Mouse (Mus musculus) liver, postnatal 0 days (tissue): Measurements from ENCODE around the gene Haus4. TPM values are rescaled to one million over a fixed set of nuclear protein-coding genes. Genes with fewer than 3 reads are reported as not detected.
A peak's percentile ranks its signal among the peaks of the same experiment; 100 is the strongest.

Source experiments
- ATAC-seq: fragments of 200-750 bp; cut with Nextera tagmentation; 2 replicates; pipeline ENCODE4 v1.8.0; 2017; ENCODE audit warnings: mild to moderate bottlenecking, moderate library complexity
- DNase-seq: peaks from one replicate; pipeline ENCODE4 v3.0.0-alpha.2; 2016
- H3K27ac ChIP-seq: fragments of 300-500 bp; sonication (generic); 2 replicates; pipeline ENCODE4 v1.5.1; 2014; ENCODE audit warnings: antibody characterized with exemption, moderate library complexity, mild to moderate bottlenecking, low read depth
- H3K27me3 ChIP-seq: fragments of 300-500 bp; sonication (generic); 2 replicates; pipeline ENCODE4 v1.6.1; 2014; ENCODE audit warnings: low read length, control low read depth, mixed read lengths; ENCODE audit not compliant: insufficient read depth
- H3K36me3 ChIP-seq: fragments of 300-500 bp; sonication (generic); replicated peaks from 2 replicates; pipeline ENCODE4 v1.6.1; 2014; ENCODE audit warnings: mild to moderate bottlenecking, control low read depth, low read length, moderate library complexity, mixed read lengths; ENCODE audit not compliant: insufficient read depth
- H3K4me1 ChIP-seq: fragments of 300-500 bp; sonication (generic); 2 replicates; pipeline ENCODE4 v1.6.1; 2014; ENCODE audit warnings: antibody characterized with exemption, mild to moderate bottlenecking, control low read depth; ENCODE audit not compliant: insufficient read depth
- H3K4me2 ChIP-seq: fragments of 300-500 bp; sonication (generic); 2 replicates; pipeline ENCODE4 v1.6.1; 2014; ENCODE audit warnings: low read depth, mild to moderate bottlenecking, low read length, moderate library complexity, mixed read lengths
- H3K4me3 ChIP-seq: fragments of 300-500 bp; sonication (generic); 2 replicates; pipeline ENCODE4 v1.5.1; 2014; ENCODE audit warnings: low read depth, low read length
- H3K9ac ChIP-seq: fragments of 300-500 bp; sonication (generic); replicated peaks from 2 replicates; pipeline ENCODE4 v1.6.1; 2014; ENCODE audit warnings: mild to moderate bottlenecking, moderate library complexity
- H3K9me3 ChIP-seq: fragments of 300-500 bp; sonication (generic); 2 replicates; pipeline ENCODE4 v1.6.1; 2016; ENCODE audit warnings: mild to moderate bottlenecking, control low read depth, low read length, mixed read lengths
- CTCF ChIP-seq: sonication (generic); IDR thresholded peaks from 2 replicates; pipeline ENCODE4 v1.5.1; 2016; ENCODE audit warnings: antibody characterized with exemption, low read depth
- EP300 ChIP-seq: IDR thresholded peaks from 2 replicates; pipeline ENCODE4 v1.6.1; 2016; ENCODE audit warnings: antibody characterized with exemption, low read depth, mild to moderate bottlenecking
- WGBS: fragments of 180-500 bp; shearing (Covaris S2); extraction: QIAGEN DNeasy Blood & Tissue Kit; methylation state at CpG from one replicate; pipeline ENCODE4 v1.1.7; 2014; ENCODE audit not compliant: insufficient replicate concordance; 5-methylcytosine and 5-hydroxymethylcytosine counted together
- polyA plus RNA-seq: library from polyadenylated mRNA; unstranded; fragments of >200 nt; fragmentation: Nextera tagmentation; extraction: Ambion mirVana; gene quantifications from 2 replicates; pipeline ENCODE4 v1.2.1, GENCODE M21; 2015

Gene Haus4
- polyA plus RNA-seq, 1 experiment from 2014 or later = 35.1 TPM

DNA sequence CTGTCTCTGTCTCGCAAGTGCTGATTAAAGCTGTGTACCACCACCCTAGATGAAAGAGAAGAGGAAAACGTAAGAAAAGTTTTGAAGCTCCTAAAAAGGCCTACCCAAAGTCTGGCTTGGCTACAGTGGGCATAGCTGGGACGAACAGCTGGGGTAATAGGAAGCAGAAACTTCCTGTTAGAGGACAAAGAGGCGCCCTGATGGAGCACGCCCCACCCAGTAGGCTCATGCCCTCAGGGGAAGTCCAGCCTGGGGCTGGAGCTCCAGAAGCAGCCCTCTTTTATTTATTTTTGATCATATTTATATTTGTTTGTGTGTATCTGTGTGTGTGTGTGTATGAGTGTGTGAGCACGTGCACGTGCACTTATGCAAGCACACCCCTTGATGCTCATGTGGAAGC lies 25.2 kb upstream of the Haus4 start:
- Histone ChIP-seq H3K9ac (no peak overlapping the region), H3K4me2 (0 out of 2 replicates have a peak overlapping the region, but pooled peaks have one; percentile 4), H3K4me3 (no peak overlapping the region), H3K9me3 (no peaks in the 10 kb centered on the region), H3K27ac (peak overlapping the region; percentile 66), H3K36me3 (no peaks in the 10 kb centered on the region), H3K27me3 (peaks cover 34% of the 10 kb centered on the region), H3K4me1 (peaks cover 39% of the 10 kb centered on the region)
- ATAC-seq (no peak), DNase-seq (no peak)
- 48% methylated on average over 7 of the region's 7 CpGs for WGBS
- TF ChIP-seq EP300 (no peak), CTCF (no peak)

DNA sequence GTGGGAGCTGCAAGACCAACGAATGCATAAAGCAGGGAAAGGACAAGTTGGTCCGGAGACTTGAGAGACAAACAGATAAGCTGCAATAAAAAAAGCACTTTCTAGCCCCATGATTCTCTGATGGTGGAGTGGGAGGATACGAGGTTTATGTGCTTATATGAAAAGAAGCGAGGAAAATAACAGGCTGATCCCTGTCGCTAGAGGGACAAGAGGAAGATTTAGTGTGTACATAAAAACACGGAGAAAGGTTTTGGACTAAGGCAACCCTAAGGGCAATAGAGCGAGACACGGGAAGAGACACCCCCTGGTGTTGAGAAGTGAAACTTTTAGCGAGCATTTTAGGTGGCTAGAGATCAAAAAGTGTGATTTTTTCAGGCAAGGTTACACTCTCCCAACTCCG lies 23.6 kb upstream of the Haus4 start:
- H3K4me1 ChIP-seq = peaks cover 42% of the 10 kb centered on the region

DNA sequence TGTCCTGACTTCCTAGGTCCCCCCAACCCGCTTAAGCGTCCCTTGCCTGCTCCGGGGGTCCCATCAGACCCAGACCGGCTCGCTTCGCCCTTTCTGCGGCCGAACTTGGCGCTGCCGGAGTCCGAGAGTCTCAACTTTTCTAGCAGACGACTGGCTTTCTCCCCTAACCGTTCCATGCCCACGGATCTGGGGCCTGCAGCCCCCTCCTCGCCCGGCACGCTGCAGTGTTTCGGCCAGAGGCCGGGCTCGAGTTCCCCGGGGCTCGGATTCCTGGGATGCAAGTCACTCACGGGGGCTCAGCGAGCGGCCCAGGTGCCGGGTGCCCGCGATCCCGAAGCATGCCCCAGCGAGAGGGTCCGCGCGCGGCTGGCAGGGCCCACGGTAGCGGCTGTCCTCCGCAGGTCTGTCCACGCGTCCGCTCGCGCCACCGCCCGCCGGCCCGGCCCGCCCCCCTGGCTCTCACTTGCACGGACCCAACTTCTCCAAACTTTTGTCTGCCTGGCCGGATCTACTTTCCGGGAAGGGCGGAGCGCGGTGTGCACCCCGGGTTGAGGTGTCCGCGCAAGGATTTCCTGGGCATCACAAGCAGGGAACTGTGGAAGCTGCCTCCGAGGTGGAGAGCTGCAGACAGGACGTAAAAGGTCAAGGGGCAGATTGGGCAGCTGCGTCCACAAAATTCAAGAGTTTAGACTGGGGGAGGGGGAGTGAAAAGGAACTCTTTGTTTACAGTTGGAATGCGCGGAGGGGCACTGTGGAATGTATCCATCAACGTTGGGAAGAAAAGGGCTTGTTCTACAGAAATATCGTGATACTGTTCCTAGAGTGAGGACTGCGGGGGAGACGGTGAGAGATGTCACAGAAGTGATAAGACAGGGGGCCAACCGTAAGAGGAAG lies 22.9 kb upstream of the Haus4 start, which contains the start of gene Ajuba:
Ajuba (minus strand) TSS at position 470 of the 894 bp plus-strand sequence.
- Histone ChIP-seq H3K27ac (peak within 1 kb of the TSS; percentile 66), H3K9ac (peak within 1 kb of the TSS; percentile 73), H3K27me3 (peaks cover 41% of the 10 kb centered on the region), H3K9me3 (no peaks in the 10 kb centered on the region), H3K4me2 (peak within 1 kb of the TSS; percentile 97), H3K4me1 (peaks cover 50% of the 10 kb centered on the region), H3K36me3 (no peaks in the 10 kb centered on the region), H3K4me3 (peak within 1 kb of the TSS; percentile 67)
- ATAC-seq = peak; percentile 71
- WGBS = 1% methylated on average over 66 of the region's 66 CpGs
- TF ChIP-seq CTCF = no peak
- TF ChIP-seq EP300 = no peak
- DNase-seq = peak; percentile 85

More for the DNA sequence above, 23.6 kb upstream of the Haus4 start:
- Histone ChIP-seq H3K27me3 (peaks cover 41% of the 10 kb centered on the region), H3K9me3 (no peaks in the 10 kb centered on the region), H3K9ac (peak overlapping the region; percentile 73), H3K4me3 (peak overlapping the region; percentile 67), H3K4me2 (peak overlapping the region; percentile 97), H3K27ac (peak overlapping the region; percentile 66), H3K36me3 (no peaks in the 10 kb centered on the region)
- no peak for TF ChIP-seq EP300
- TF ChIP-seq CTCF = peak; percentile 78
- DNase-seq (peak; percentile 38), ATAC-seq (0 out of 2 replicates have a peak, but pooled peaks have one; percentile 10)
- 0% methylated on average over 10 of the region's 10 CpGs for WGBS

DNA sequence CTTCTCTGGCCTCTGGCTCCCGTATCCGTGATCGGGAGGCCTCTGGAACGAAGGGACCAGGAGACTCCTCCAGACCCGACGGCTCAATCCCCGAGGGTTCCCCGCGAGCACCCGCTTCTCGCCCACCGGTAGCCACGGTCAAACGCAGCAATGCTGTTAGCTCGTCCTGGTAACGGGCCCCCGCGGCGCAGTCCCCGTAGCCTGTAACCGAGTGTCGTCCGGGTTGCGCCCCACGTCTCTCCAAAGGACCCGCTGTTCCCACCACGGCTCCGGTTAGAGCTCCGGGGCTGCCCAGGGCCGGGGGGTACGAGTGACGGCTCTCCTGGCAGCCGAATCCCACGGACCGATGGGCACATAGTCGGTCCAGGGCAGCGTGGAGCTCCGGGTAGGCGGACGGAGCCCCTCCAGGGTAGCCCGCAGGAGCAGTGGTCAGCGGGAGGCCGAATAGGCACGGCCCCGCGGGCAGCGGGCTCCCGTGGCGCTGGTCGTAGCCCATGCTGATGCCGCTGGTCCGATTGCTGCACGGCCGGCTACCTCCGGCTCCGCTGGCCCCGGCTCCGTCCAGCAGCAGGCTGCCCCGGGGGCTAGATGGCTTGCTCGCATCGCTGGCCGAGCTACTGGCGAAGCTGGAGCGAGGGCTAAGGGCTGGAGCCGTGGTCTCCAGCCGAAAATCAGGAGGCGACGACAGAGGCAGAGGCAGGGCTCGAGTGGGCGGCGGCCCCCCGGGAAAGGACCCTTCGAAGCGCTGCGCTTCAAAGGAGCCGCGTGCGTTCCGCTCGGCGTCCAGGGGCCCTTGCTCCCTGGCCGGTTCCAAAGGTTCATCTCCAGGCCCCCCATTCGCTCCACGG lies 22.0 kb upstream of the Haus4 start:
- ATAC-seq (peak; percentile 22; the same call in 1 of the 2 replicates), DNase-seq (peak; percentile 45)
- Histone ChIP-seq H3K9me3 (no peaks in the 10 kb centered on the region), H3K4me1 (peaks cover 56% of the 10 kb centered on the region), H3K27ac (0 out of 2 replicates have a peak overlapping the region, but pooled peaks have one; percentile 66), H3K4me2 (peak overlapping the region; percentile 97), H3K4me3 (peak overlapping the region; percentile 67), H3K9ac (peak overlapping the region; percentile 73), H3K27me3 (peaks cover 41% of the 10 kb centered on the region), H3K36me3 (no peaks in the 10 kb centered on the region)
- TF ChIP-seq CTCF = no peak
- no peak for TF ChIP-seq EP300
- 3% methylated on average over 78 of the region's 84 CpGs for WGBS

DNA sequence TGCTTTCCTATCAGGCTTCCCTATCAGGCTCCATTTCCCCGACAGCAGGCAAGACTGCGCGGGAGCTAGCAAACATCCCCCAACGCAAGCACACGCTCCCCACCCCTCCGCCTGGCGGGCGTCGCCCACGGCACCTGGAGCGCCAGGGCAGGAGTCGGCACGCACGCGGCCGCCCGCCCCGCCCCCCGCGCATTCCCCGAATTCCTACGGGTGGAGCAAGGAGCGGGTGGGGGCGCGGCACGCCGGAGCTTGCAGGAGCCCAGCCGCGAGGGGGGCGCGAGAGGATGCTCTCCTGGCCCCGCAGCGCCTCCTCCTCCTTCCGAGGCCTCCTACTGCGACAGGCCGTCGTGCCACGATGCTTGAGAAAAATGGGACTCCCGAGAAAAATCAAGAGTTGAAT lies 21.2 kb upstream of the Haus4 start:
- peaks cover 41% of the 10 kb centered on the region for H3K27me3 ChIP-seq
- ATAC-seq = peak; percentile 26; the same call in 1 of the 2 replicates
- TF ChIP-seq EP300 = no peak
- no peak for TF ChIP-seq CTCF

More for the DNA sequence above, 21.2 kb upstream of the Haus4 start:
- Histone ChIP-seq H3K36me3 (no peaks in the 10 kb centered on the region), H3K27ac (0 out of 2 replicates have a peak overlapping the region, but pooled peaks have one; percentile 5), H3K4me3 (peak overlapping the region; percentile 67), H3K9ac (no peak overlapping the region), H3K4me2 (peak overlapping the region; percentile 97), H3K4me1 (peaks cover 56% of the 10 kb centered on the region), H3K9me3 (no peaks in the 10 kb centered on the region)
- DNase-seq = peak; percentile 75
- 4% methylated on average over 37 of the region's 39 CpGs for WGBS
